Mouse (Mus musculus) liver, postnatal 0 days (tissue): ENCODE data around the gene Ypel2. TPM values are rescaled to one million over a fixed set of nuclear protein-coding genes. Genes with fewer than 3 reads are reported as not detected.

Experiments used
- ATAC-seq: fragments of 200-750 bp; cut with Nextera tagmentation; 2 replicates; pipeline ENCODE4 v1.8.0; 2017; ENCODE audit warnings: mild to moderate bottlenecking, moderate library complexity
- DNase-seq: peaks from one replicate; pipeline ENCODE4 v3.0.0-alpha.2; 2016
- H3K27ac ChIP-seq: fragments of 300-500 bp; sonication (generic); 2 replicates; pipeline ENCODE4 v1.5.1; 2014; ENCODE audit warnings: antibody characterized with exemption, moderate library complexity, mild to moderate bottlenecking, low read depth
- H3K27me3 ChIP-seq: fragments of 300-500 bp; sonication (generic); 2 replicates; pipeline ENCODE4 v1.6.1; 2014; ENCODE audit warnings: low read length, control low read depth, mixed read lengths; ENCODE audit not compliant: insufficient read depth
- H3K36me3 ChIP-seq: fragments of 300-500 bp; sonication (generic); replicated peaks from 2 replicates; pipeline ENCODE4 v1.6.1; 2014; ENCODE audit warnings: mild to moderate bottlenecking, control low read depth, low read length, moderate library complexity, mixed read lengths; ENCODE audit not compliant: insufficient read depth
- H3K4me1 ChIP-seq: fragments of 300-500 bp; sonication (generic); 2 replicates; pipeline ENCODE4 v1.6.1; 2014; ENCODE audit warnings: antibody characterized with exemption, mild to moderate bottlenecking, control low read depth; ENCODE audit not compliant: insufficient read depth
- H3K4me2 ChIP-seq: fragments of 300-500 bp; sonication (generic); 2 replicates; pipeline ENCODE4 v1.6.1; 2014; ENCODE audit warnings: low read depth, mild to moderate bottlenecking, low read length, moderate library complexity, mixed read lengths
- H3K4me3 ChIP-seq: fragments of 300-500 bp; sonication (generic); 2 replicates; pipeline ENCODE4 v1.5.1; 2014; ENCODE audit warnings: low read depth, low read length
- H3K9ac ChIP-seq: fragments of 300-500 bp; sonication (generic); replicated peaks from 2 replicates; pipeline ENCODE4 v1.6.1; 2014; ENCODE audit warnings: mild to moderate bottlenecking, moderate library complexity
- H3K9me3 ChIP-seq: fragments of 300-500 bp; sonication (generic); 2 replicates; pipeline ENCODE4 v1.6.1; 2016; ENCODE audit warnings: mild to moderate bottlenecking, control low read depth, low read length, mixed read lengths
- CTCF ChIP-seq: sonication (generic); IDR thresholded peaks from 2 replicates; pipeline ENCODE4 v1.5.1; 2016; ENCODE audit warnings: antibody characterized with exemption, low read depth
- EP300 ChIP-seq: IDR thresholded peaks from 2 replicates; pipeline ENCODE4 v1.6.1; 2016; ENCODE audit warnings: antibody characterized with exemption, low read depth, mild to moderate bottlenecking
- WGBS: fragments of 180-500 bp; shearing (Covaris S2); extraction: QIAGEN DNeasy Blood & Tissue Kit; methylation state at CpG from one replicate; pipeline ENCODE4 v1.1.7; 2014; ENCODE audit not compliant: insufficient replicate concordance; 5-methylcytosine and 5-hydroxymethylcytosine counted together
- polyA plus RNA-seq: library from polyadenylated mRNA; unstranded; fragments of >200 nt; fragmentation: Nextera tagmentation; extraction: Ambion mirVana; gene quantifications from 2 replicates; pipeline ENCODE4 v1.2.1, GENCODE M21; 2015

Gene Ypel2
- polyA plus RNA-seq, 1 experiment from 2014 or later, result 2.1 TPM

GRCm38 (mm10) chr11:86892996-86893670 lies 100.4 kb downstream of the Ypel2 start:
- H3K9ac ChIP-seq, result no peak overlapping the region
- no peak overlapping the region for H3K4me3 ChIP-seq
- peak overlapping the region; percentile 62; the same call in 1 of the 2 replicates for H3K27ac ChIP-seq
- no peaks in the 10 kb centered on the region for H3K27me3 ChIP-seq
- 82% methylated on average over 15 of the region's 15 CpGs for WGBS
- ATAC-seq (no peak), DNase-seq (no peak)
- H3K4me2 ChIP-seq, result no peak overlapping the region
- TF ChIP-seq CTCF (no peak), EP300 (no peak)
- H3K9me3 ChIP-seq, result no peaks in the 10 kb centered on the region
- peaks cover 6% of the 10 kb centered on the region; the same call in 1 of the 2 replicates for H3K4me1 ChIP-seq
- H3K36me3 ChIP-seq, result no peaks in the 10 kb centered on the region

Other genes with a start within 250 kb of the Ypel2 start
- 34.1 and 42.4 TPM in 2 replicates for gene Cltc, start 236.1 kb downstream of the Ypel2 start, polyA plus RNA-seq
- gene Dhx40, start 186.0 kb downstream of the Ypel2 start, polyA plus RNA-seq, result 7.8 and 8.0 TPM in 2 replicates
- gene Gdpd1, start 80.4 kb upstream of the Ypel2 start, polyA plus RNA-seq, result 2.7 TPM in 2 replicates
- gene Smg8, start 93.1 kb upstream of the Ypel2 start, polyA plus RNA-seq, result 4.5 and 4.9 TPM in 2 replicates
- gene Prr11, start 115.0 kb upstream of the Ypel2 start, polyA plus RNA-seq, result 1.7 and 1.9 TPM in 2 replicates
- 11.1 and 12.7 TPM in 2 replicates for gene Ska2, start 115.5 kb upstream of the Ypel2 start, polyA plus RNA-seq
- gene Trim37, start 133.4 kb upstream of the Ypel2 start, polyA plus RNA-seq, result 6.4 and 8.2 TPM in 2 replicates